Mouse (Mus musculus) kidney, postnatal 14 days (tissue): ENCODE data around the gene Mtss1l.

Experiments
- DNase-seq: peaks from one replicate; pipeline ENCODE4 v3.0.0; 2022; ENCODE audit warnings: mixed read lengths

Gene Mtss1l

DNA sequence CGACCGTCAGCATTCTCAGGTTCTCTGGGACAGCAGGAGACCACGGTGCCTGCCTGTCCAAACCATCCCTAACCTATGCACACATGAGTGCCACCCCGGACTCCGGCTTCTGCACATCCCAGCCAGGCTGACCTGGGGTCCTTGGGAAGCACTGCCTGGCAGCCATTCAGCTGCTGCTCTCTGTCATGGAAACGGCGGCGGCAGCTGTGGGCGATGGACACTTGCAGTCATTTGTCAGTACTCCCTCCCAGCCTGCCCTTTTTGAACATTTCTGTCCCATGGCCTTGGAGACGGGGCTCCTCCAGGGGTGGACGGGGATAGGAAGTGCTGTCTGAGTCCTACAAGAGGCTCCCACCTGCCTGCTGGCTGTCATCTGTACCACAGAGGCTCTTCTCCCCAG lies 12.8 kb upstream of the Mtss1l start:
- no peak for DNase-seq

DNA sequence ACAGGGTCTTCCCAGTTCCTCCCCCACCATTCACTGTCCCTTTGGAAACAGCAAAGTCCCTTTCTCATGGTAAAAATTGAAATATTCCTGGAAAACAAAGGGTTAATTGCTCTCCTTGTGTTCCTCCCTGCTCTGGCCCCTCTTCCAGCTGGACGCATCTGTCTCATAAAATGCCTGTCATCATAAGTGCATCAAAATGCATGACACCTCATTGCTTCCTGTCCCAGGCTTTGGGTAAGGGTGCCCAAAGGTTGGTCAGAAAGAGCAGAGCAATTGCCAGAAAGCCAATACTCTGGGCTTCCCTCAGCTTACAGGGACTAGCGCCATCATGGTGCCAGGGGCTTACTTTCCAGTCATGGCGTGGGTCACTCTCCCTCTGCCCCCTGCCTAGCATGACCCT lies 10.7 kb upstream of the Mtss1l start:
- no peak for DNase-seq

DNA sequence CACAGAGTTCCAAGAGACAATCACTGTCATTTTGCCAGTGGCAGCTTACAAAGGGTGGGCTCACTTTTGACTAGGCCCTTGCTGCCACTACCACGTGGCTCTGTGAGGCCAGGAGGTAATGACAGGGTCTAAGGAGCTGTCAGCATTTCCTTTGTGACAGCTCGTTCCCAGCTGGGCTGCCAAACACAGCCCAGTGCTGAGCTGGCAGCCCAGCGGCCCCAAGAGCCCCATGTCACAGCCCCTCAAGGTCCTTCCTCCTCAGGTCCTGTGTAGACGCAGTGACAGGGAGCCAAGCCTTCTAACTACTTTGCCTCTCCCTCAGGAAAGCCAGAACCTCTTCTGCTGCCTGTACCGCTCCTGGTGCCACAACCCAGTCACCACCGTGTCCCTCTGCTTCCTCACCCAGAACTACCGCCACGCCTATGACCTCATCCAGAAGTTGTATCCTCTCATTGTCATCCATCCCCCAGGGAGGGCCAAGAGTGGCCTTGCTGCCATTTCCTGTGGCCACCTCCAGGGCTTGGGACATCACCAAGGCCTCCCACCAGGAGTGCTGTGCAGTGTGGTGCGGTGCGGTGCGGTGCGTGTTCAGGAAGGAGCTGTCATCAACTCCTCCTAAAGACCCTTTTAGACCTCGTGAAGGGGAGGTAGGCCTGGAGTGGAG lies 9.9 kb upstream of the Mtss1l start:
- peak; percentile 62 for DNase-seq

DNA sequence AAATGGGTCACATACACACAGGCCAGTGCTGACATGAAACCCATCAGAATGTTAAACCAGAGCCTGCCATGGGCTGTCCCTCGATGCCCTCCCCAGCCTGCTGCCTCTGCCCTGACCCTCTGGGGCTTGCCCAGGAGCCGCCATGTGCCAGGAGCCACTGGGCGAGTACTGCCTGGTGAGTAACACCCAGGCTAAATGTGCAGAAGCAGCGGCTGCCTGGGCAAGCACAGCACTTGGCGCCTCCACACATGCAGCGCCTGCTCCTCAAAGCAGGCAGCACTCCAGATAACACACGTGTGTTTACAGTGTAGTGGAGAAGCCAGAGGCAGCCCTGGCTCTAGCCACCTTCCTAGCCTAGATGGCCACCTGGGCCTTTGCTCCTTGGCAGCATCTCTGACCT lies 8.2 kb upstream of the Mtss1l start:
- DNase-seq: no peak

DNA sequence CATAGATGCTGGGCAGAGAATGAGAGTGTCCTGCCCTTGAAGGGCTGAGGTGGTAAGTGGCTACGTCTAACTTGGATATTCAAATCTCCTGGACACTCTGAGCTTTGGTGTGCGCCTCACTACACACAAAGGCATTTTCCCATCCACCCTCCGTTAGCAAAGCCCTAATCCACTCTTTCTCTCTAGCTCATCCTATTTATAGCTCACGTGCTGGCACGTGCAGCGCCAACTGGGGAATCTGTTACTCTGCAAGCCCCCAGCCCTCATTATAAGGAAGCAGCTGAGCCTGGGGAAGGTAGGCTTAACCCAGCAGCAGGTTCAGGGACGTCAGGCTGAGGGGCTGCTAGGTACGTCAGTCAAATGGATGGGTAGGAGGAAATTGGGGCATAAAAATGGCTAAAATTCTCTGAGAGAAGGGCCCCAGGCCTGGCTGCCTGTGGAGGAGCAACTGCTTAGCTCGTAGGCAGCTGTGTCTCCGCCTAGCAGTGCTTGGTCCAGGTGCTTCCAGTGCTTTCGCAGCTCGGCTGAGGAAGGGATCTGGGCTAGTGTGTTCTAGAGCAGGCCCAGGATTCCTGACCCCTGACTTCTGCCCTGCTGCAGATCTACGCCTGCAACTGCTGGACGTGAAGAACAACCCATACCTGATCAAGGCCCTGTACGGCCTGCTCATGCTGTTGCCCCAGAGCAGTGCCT lies 6.3 kb upstream of the Mtss1l start:
- no peak for DNase-seq

DNA sequence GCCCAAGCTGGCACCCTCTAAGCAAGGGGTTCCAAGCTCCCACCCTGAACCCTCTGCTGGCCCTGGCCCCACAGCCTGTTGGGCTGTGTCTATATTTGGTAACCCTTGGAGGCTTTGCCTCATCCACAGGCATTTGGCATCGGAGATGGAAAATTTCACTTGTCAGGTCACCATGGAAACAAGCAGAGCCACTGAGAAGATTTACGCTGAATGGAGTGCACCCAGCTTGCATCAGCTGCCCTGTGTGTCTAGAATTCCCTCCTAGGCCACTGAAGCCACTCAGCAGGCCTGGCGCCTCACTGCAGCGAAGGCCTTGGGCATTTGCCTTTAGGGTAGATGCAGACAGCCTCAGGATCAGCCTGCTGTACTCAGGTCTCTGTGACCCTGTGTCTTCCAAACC lies 5.2 kb upstream of the Mtss1l start:
- DNase-seq: peak; percentile 76

DNA sequence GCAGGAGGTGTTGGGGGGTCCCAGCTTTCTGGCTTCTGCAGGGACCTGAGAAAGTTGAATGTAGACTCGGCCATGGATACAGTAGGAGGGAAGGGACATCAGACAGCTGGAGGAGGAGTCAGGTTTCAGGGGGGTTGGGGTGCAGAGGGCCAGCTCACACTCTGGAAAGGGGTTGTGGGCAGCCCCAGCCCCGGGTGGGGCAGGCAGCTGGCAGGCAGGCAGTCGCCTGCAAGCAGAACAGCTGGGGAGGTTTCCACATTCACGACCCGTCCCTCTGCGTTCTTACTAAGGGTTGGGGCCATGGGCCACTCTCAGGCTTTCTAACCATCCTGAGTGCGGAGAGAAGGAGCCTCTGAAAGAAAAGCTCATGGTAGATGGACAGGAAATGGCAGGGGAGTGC lies 4.1 kb upstream of the Mtss1l start:
- DNase-seq: no peak

DNA sequence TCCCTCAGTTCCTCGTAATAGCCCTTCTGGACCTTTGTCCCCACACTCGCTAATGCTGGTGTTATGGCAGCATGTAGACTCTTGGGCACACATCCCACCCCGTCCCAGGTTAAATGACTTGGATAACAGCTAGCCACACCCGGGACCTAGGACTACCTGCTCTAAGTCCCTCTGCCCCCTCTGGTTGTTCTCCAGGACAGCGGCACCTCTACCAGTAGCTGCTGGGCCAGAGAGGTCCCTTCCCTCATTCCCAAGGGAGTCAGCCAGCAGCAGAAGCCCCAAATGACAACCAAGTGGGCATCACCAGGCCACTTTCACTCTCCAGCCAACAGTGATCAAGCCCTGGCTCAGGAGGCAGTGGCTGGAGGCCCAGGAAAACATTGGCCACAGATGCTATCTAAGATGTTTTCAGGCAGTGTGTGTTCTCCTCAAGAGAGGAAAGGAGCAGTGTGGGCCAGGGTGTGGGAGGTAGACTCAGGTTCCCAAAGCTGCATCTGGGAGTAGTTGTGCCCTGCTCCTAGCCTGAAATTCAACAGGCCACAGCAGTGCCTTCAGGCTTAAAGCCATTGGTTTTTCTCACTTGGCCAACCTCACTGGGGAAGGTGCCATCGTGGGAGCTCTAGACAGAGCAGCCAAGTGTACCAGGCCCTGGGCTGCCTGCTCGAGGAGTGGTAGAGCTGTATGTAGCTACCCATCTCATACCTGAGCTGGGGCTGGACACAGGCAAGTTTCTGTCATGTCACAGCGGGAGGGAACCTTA lies 2.9 kb upstream of the Mtss1l start:
- no peak for DNase-seq

DNA sequence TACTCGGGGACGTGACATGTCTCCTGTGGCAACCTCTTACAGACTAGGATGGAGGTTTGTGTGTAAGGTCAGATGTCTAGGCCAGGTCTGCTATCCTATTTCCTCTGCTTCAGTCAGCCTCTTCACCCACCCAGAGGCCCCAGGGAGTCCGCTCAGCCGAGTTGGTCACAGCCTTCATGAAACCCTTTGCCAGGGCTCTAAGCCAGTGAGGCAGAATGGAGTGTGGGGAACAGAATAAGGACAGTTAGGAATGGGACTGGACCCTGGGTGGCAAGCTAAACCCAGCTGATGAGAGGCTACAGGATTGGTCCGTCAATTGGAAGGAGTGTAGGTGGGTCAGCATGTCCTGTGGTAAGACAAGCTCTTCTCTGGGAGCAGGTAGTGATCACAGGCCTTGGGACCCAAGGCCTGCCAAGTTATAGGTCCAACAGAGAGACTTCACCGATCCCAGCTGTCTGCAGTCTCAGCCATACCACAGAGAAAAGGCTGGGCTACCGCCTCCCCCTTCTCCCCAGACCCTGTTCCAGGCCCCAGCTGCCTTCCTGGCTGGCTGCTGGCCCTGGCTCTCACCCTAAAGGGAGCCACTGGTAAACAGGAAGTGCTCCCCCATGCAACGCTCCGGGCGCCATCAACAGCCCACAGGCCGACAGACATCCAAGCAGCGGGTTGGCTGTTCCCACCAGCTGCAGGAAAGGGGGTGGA lies 2.2 kb upstream of the Mtss1l start:
- DNase-seq: peak; percentile 82

DNA sequence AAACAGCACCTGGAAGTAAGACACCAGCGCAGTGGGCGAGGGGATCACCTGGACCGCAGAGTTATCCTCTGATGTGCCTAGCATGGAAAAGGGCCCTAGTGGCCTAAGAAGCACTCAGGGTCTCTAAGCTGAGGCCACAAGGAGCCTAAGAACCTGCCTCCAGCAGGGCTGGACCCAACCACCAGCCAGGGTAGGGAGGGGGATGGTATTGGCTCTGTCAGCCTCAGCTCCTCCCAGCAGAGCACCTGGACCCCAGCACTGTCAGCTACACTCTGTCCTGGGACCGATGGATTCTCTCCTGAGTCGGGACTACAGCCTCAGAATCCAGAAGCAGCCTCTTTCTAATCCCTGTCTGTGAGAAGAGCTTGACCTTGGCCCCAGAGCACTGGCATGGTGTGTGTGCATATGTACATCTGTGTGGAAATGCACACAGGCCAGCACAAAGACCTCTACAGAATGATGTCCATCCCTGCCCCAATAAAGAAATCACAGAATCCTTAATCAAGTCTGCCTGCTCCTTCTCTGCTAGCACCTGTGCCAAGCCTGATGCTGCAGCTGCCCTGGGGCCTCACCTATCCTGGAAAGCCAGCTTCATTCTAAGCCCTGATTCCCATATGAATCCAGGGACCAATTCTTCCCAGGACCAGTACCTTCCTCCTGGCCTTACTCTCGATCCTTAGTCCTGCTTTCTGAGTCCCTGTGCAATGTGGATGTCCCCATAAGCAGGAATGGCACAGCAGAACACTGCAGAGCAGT lies 1.2 kb upstream of the Mtss1l start:
- no peak for DNase-seq

DNA sequence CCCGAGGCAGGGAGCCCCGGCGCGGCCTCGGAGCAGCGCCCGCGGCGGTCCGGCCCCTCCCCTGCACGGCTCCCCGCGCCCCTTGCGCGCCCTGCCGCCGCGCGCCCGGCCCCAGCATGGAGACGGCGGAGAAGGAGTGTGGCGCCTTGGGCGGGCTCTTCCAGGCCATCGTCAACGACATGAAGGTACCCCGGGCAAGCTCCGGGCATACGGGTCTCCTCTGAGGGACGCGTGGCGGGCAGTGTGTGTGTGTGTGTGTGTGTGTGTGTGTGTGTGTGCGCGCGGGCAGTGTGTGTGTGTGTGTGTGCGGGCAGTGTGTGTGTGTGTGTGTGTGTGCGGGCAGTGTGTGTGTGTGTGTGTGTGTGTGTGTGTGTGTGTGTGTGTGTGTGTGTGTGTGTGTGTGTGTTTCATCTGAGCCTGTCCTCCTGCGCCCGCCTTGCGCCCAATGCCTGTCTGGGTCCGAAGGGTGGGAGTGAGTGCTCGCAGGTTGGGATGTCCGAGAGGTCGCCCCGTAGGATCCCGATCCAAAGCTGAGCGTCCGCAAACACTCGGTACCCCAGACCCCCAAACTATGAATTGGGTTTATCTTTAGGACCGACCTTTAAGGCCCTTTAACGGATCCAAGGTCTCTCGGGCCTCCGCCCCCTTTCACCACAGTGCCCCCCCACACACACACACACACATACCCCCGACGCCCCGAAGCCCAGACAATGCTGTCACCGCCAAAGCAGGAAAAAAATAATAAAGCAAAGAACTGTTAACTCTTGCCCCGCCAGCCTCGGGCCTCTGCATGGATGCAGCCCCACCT lies 534 bp downstream of the Mtss1l start:
- DNase-seq: peak; percentile 37

DNA sequence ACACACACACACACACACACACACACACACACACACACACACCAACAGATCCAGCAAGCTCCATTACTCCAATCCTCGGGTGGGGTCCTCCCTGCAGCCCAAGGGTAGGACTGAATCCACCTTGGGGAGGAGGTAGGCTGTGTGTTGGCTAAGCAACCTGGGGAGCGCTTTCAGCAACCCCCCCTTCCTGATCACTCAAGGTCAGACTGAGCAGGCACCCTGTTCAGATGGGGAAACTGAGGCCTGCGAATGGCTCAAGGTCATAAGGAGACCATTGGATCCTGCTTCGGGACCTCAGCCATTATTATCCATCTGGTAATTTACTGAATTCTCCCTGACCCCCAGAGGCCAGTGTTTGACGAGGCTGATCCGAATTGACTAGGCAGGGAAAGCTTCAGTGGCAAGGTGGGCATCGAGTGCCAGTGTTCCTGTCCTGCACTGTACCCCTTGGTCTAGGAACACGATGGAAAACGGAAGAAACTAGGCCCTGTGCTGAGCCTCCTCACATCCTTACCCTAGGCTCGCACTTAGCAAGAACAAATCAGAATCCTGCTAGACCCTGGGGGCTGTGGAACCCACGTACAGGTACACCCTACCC lies 1.2 kb downstream of the Mtss1l start:
- no peak for DNase-seq

DNA sequence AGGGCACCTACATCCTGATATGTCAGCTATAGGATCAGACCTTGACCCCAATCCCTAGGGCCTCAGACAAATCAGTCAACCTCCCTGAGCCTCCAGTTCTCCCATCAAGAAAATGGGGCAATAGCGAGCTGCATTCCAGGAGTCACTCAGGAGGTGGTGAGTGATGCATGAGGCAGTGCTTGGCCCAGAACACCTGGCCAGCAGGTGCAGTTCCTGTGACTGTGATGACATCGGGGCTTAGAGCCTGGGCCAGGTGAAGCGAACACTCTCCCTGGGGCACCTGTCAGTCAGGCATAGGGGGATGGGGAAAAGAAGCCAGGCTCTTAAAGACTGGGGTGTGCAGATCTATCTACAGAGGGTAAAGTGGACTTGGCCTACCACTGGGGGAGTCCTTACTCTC lies 3.2 kb downstream of the Mtss1l start:
- no peak for DNase-seq

DNA sequence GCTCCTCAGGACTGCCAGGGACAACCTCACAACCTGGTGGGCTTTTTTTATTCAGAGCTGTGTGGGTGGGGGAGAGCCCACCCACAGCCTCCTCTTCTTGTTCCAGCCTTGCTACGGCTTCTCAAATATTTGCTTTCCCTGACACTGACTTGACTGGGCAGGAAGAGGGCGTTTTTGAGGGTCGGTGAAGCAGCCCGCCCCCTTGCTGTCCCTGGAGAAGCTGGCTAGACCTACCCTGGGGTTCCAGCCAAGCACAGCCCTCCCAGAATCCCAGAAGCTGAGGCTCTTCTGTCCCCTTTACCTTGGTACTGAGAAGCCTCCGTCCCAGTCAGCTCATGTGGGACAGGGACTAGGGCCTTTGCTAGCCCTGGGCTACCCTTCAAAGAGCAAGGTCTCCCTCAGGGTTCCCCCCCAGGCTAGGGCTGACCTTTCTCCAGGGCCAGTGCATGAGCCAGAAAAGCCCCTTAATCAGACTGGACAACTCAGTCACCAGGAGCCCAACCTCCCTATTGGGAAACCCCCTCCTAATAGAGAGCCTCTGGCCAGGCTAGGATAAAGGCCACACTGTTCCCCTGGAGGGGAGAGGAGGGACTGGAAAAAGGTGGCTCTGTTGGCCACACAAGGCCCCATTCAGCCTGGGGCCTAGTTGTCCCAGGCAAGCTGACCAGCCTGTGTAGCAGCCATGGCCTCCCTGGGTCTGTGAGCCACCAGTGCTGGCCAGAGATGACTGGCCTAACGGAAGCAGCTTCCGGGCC lies 4.0 kb downstream of the Mtss1l start:
- peak; percentile 44 for DNase-seq

DNA sequence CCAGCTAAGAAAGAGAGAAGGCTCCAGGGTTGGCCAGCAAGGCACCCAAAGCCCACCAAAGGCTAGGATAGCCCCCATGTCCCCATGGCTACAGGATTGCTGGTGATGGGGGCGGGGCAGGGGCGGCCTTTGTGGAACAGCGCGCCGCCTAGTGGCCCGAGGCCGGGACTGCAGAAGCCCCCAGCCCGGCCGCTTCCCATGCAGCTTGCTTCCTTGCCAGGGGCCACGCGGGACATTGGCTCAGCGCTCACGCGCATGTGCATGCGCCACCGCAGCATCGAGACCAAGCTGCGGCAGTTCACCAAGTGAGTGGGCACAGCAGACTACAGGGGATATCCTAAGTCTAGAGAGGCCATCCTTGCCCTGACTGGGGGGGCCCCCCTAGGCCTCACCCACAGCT lies 5.6 kb downstream of the Mtss1l start:
- peak; percentile 72 for DNase-seq

DNA sequence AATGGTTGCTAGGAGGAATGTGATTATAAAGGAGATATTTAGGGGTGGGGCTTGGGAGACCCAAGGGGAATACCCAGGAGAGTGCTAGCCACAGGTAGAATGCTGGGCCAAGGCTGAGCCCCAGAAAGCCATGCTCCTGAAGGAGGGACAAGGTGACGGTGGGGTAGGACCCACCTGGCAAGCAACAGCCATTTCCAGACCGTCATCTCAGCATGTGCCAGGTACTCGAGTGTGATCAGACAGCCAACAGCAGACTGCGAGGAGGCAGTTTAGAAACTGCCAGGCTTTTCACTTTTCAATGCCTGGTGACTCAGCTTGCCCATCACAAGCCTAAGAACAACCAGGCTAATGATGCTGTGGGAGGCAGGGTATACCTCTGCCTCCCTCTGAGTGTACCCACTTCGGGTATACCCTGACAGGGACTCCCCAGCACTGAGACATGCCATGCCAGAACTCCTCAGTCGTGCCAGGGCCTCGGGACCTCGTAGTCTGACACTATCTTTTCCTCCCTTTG lies 10.1 kb downstream of the Mtss1l start:
- no peak for DNase-seq

DNA sequence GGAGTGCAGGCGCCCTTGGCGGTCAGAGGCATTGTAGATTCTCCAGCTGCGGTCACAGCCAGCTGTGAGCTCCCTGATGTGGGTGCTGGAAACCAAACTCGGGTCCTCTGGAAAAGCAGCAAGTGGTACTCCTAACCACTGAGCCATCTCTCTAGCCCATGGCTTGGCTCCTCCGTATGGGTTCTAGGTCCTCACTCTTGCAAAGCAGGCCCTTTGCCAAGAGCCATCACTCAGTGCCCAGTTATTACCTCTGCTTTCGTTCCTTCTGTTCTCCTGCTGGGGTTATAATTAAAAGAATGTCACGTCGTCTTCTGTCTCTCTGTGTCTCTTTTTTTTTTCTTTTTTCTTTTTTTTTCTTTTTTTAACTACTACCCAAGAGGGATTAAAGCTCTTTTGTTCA lies 11.8 kb downstream of the Mtss1l start:
- no peak for DNase-seq

DNA sequence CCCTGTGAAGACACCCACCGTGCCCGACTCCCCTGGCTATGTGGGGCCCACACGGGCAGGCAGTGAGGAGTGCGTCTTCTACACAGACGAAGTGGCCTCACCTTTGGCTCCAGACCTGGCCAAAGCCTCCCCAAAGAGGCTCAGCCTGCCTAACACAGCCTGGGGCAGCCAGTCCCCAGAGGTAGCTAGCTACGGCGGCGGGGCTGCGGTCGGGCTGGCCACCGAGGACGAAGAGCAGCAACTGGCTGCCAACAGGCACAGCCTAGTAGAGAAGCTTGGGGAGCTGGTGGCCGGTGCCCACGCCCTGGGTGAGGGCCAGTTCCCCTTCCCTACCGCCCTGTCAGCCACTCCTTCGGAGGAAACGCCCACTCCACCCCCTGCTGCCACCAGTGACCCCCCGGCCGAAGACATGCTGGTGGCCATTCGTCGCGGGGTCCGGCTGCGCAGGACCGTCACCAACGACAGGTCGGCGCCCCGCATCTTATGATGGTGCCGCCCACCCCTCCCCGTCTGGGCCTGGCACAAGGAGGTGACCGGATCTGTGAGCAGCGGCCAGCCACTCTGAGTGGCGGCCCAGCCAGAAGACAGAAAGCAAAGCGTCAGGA lies 17.4 kb downstream of the Mtss1l start:
- no peak for DNase-seq

DNA sequence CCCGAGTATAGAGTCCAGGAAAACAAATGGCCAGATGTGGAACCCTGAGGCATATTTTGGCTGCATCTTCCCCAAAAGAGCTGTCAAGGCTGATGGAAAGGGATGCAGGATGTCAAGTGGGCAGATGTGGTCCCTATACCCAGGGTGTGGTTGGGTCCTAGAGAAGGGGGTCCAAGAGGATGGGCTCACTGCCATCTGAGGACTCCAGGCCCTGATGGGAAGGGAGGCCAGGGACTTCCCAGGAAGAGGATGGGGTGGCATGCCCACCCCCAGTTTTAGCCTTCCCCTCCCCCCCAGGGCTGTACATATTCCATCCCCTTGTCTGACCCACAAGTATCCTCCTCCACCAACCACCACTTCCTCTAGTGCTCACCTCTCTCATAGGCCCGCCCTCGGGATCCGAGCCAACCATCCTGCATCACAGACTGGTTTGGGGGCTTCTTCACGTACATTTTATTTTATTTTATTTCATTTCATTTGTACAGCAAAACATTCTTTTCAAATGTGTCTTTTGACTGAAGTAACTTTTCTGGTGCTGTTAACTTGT lies 19.4 kb downstream of the Mtss1l start:
- no peak for DNase-seq
